Mouse (Mus musculus): ENCODE measurements around the gene Wars2.

- TF ChIP-seq POLR2A (IDR thresholded peaks at IDR 0.05; ENCODE audit: low read depth, low read length) = no peak
- no peak for TF ChIP-seq CTCF (IDR thresholded peaks at IDR 0.05; ENCODE audit: borderline replicate concordance, insufficient read depth, low read length)
Observed at GRCm38 (mm10) chr3:99239301-99240045, 98.6 kb downstream of the Wars2 start.
